Mouse (Mus musculus): Measurements from ENCODE around the gene Gm45713.
A peak's percentile ranks its signal among the peaks of the same experiment; 100 is the strongest.

Gene Gm45713

GRCm38 (mm10) chr7:45092828-45093515, 43.1 kb downstream of the Gm45713 start:
- peak; percentile 90 for DNase-seq

GRCm38 (mm10) chr7:45092048-45092447, 44.0 kb downstream of the Gm45713 start, which contains the start of gene Rcn3:
Gene Rcn3 (minus strand): TSS chr7:45092221.
- peak; percentile 99 for DNase-seq

DNA sequence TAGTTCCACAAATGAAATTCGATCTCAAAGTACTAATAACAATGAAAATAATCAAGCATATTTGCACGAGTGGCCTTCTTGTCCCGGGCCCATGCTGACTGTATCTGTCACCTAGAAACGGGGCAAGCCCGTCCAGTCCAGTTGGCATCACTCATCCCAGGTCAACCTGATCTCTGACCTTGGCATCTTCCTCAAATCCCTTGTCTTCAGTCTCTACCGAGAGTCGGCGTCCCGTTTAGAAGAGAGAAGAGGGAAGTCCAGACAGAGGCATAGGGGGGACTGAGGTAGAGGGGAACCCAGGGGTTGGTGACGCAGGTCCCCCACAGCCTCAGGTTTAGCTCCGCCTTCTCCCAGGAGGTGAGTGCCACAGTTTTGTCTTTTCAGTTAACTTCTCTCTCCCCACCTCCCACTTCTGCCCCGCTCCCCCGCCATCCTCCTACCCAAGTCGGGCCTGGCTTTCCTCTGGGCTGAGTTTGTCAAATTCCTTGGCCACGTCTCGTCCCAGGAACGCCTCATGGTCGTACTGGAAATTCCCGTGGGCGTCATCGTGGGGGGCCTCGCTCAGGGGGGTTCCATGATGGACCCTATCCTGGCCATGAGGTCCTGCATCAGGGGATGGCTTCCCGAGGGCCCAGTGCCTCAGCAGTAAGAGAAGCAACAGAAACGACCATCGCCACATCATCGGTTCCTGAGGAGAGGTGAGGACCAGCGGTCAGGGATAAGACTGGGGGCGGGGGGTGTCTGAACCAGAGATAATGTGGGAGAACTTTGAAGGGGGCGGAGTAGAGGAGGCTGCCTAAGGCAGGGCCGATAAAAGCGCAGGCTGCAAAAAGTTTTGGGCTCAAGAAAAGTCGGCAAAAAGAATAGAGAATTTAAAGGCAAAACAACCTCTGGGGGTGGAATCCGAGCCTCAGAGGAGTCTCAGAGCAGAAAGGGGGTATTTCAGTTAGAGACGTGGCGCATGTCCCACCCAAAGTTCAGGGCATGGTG, 44.7 kb downstream of the Gm45713 start:
- peak; percentile 94 for DNase-seq

DNA sequence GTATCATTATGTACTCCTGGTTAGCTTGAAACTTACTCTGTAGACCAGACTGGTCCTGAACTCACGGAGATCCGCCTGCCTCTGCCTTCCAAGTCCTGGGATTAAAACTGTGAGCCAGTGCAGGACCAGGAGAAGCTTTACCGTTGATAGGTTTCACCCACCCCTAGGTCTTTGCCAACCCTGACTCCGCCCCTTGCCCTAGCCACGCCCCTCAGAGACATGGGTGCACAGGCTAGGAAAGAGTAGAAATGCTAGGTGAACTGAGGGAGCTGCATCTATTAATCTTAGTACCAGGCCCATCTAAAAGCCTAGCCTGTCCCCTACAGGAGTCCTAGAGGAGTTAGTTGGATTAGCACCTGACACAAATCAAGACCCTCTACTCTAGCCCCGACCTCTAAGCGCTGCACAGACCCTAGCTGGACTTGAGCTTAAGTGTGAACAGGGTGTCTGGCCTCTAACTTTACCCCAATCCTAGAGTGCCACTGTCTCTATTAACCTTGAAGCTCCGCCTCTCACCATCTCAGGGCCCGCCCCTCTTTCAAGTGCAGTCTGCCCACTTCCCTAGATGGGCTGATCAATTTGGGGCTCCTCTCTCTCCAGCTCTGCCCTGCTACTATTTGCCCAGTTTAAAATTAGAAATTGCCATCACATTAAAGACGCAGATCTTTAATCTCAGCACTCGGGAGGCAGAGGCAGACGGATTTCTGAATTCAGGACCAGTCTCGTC, 45.6 kb downstream of the Gm45713 start:
- DNase-seq: peak; percentile 94

DNA sequence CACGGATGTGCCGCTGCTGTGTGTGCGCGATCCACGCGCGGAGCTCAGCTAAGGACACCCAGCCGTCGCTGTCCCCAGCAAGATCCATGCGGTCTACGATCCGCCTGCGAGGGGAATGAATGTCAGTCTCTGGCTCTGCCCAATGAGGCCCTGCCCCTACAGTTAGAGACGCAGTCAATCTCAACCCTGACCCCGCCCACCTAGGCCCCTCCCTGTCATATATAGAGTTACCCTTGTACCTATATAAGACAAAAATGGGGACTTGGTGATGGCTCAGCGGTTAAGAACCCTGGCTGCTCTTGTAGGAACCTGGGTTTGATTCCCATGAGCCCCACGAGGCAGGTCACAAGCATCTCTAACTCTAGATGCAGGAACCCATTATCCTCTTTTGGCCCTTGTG, 47.4 kb downstream of the Gm45713 start:
- DNase-seq: peak; percentile 86

DNA sequence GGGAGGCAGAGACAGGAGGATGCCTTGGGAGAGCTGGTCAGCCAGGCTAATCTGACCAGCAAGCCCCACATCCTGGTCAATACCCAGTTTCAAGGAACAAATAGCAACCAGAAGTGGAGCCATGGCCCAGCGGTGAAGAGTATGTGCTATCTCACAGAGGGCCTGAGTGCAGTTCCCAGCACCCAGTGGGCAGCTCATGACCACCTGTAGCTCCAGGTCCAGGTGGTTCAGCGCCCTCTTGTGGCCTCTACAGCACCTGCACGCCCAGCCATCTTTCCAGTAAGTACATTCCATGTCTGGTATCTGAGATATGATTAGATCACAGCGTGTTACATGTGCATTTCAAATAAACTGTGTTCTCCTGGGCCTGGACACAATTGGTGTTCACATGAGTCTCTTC, 49.9 kb downstream of the Gm45713 start:
- peak; percentile 88 for DNase-seq

DNA sequence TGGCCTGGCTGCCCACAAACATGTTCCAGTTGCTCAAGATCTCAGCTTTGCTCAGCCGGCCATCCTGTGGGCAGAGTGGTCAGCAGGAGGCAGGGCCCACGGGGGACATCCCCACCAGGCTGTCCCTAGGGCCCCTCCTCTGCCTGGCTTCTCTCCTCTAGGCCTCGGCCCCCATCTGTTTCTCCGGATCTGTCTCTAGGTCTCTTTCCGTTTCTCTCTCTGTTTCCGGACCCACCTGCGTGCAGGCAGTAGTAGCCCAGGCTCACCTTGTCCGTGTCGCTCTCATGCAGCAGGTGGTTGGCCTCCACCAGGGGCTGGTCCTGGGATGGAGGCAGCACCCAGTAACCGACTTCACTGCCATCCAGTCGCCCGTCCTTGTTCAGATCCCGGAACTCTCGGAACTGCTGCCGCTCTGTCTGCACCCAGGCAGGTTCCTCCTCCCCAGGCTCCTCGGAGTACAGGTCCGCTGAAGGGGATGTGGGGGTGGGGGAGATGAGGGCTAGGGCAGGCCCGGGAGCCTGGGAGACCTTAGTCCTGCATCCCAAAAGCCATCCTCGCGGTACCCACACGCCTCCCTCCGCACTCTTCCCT, 52.6 kb downstream of the Gm45713 start:
- peak; percentile 94 for DNase-seq

DNA sequence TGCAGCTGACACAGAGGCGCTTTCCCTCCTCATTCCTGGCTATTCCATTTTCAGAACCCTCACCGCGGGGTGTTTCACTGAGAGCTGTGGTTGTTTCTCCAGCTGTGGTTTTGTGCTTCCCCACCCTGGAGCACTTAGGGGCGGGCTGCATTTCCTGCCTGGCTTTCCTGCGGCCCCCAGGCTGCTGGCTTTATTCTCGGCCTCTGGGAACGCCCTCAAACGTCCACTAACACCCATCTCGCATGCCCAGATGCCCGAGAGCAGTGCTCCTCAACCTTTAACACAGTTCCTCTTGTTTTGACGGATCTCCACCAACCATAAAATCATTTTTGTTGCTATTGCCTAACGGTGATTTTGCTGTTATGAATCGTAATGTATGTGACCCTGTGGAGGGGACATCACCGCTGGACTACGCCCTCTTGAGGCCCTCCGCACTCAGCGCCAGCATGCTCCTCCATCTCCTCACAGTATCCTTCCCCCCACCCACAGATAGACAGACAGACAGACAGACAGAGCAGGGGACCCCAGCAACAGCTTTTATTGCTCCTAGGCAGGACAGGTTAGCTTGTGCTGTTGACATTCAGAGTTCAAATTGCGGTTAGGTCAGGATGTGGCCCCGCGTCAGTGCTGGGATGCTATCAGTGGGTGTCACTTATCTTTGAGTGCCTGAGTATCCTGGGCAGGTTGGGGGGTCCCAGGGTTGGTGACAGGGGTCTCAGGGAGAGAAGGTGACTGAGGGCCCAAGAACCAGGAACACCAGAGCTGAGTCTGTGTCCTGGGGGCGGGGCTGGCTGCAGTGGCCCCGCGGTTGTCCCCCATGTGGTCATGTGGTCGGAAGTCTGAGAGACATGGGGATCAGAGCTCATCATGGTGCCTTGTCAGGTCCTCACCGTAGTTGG, 53.4 kb downstream of the Gm45713 start:
- peak; percentile 99 for DNase-seq

DNA sequence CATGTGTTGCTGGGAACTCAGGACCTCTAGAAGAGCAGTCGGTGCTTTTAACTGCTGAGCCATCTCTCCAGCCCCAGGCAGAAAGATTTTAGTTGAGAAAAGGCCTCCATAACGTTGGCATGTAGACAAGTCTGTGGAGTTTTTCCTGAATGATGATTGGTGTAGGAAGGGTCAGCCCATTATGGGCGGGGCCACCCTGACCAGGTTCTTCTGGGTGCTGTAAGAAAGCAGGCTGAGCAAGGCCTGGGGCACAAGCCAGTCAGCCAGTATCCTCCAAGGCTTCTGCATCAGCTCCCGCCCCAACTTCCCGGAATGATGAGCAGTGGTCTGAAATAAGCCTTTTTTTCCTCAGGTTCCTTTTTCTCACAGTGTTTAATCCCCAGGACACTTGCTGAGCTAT, 55.0 kb downstream of the Gm45713 start:
- DNase-seq: peak; percentile 96

GRCm38 (mm10) chr7:45079856-45080255, 56.2 kb downstream of the Gm45713 start:
- DNase-seq: peak; percentile 98

- peak; percentile 95 for DNase-seq
Observed at GRCm38 (mm10) chr7:45078513-45078912, 57.5 kb downstream of the Gm45713 start.

DNA sequence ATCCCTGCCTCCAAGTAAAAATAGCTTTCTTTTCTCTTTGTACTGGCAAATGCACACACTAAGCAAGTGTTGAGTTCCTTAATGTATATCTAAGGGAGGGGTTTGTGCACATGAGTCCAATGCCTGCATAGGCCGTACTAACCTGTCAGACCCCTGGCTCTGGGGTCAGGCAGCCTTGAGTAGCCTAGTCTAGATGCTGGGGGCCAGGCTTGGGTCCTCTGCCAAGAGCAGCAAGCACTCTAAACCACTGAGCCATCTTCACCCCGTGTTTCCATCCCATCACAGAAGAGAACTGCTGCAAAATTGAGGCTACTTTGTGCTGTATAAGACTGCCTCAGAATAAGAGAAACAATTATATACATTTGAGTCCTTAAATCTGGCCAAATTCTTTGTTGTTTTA, 58.2 kb downstream of the Gm45713 start:
- peak; percentile 92 for DNase-seq

GRCm38 (mm10) chr7:45077322-45077721, 58.7 kb downstream of the Gm45713 start:
- DNase-seq: peak; percentile 91

DNA sequence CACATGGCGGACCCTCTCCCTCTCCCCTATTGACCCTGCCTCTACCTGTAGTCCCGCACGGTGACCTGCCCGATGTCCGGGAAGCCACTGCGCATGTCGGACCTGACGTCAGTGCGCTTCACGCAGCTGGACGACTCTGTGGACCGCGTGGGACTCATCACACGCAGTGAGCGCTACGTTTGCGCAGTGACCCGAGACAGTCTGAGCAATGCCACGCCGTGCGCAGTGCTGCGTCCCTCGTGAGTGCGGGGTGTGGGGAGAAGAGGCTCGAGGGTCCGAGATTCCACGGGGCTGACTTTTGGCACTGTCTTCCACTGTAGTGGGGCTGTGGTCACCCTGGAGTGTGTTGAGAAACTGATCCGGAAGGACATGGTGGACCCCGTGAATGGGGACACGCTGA, 59.5 kb downstream of the Gm45713 start:
- DNase-seq: peak; percentile 93
